Mouse (Mus musculus) liver, embryonic 13.5 days (tissue): ENCODE measurements at regions not wholly inside any gene's neighbourhood (a gene's known extent, or its start where the extent isn't known, plus 50 kb on each side); places are given as distances from the start of the nearest gene placed in this dataset.

Experiments
- ATAC-seq: fragments of 200-750 bp; cut with Nextera tagmentation; 2 replicates; pipeline ENCODE4 v1.8.0; 2017; ENCODE audit warnings: low read depth, mild to moderate bottlenecking, moderate number of reproducible peaks, moderate library complexity
- DNase-seq: peaks from one replicate; pipeline ENCODE4 v3.0.0; 2022
- H3K27ac ChIP-seq: fragments of 300-500 bp; sonication (generic); 2 replicates; pipeline ENCODE4 v1.5.1; 2015; ENCODE audit warnings: moderate library complexity, mild to moderate bottlenecking, inconsistent platforms
- H3K27me3 ChIP-seq: fragments of 300-500 bp; sonication (generic); 2 replicates; pipeline ENCODE4 v1.6.1; 2015; ENCODE audit warnings: mild to moderate bottlenecking, inconsistent platforms
- H3K36me3 ChIP-seq: fragments of 300-500 bp; sonication (generic); 2 replicates; pipeline ENCODE4 v1.6.1; 2015; ENCODE audit warnings: mild to moderate bottlenecking, inconsistent platforms
- H3K4me1 ChIP-seq: fragments of 300-500 bp; sonication (generic); replicated peaks from 2 replicates; pipeline ENCODE4 v1.6.1; 2015; ENCODE audit warnings: inconsistent platforms
- H3K4me2 ChIP-seq: fragments of 300-500 bp; sonication (generic); 2 replicates; pipeline ENCODE4 v1.6.1; 2015; ENCODE audit warnings: inconsistent platforms, mild to moderate bottlenecking, moderate library complexity
- H3K4me3 ChIP-seq: fragments of 300-500 bp; sonication (generic); replicated peaks from 2 replicates; pipeline ENCODE4 v1.5.1; 2015; ENCODE audit warnings: mild to moderate bottlenecking, inconsistent platforms
- H3K9ac ChIP-seq: fragments of 300-500 bp; sonication (generic); 2 replicates; pipeline ENCODE4 v1.6.1; 2015; ENCODE audit warnings: mild to moderate bottlenecking, inconsistent platforms
- H3K9me3 ChIP-seq: fragments of 300-500 bp; sonication (generic); replicated peaks from 2 replicates; pipeline ENCODE4 v1.6.1; 2016; ENCODE audit warnings: inconsistent platforms
- whole genome bisulfite sequencing: fragments of 180-500 bp; shearing (Covaris S2); methylation state at CpG from one replicate; pipeline ENCODE4 v1.1.7; 2015; ENCODE audit not compliant: insufficient replicate concordance; 5-methylcytosine and 5-hydroxymethylcytosine counted together

DNA sequence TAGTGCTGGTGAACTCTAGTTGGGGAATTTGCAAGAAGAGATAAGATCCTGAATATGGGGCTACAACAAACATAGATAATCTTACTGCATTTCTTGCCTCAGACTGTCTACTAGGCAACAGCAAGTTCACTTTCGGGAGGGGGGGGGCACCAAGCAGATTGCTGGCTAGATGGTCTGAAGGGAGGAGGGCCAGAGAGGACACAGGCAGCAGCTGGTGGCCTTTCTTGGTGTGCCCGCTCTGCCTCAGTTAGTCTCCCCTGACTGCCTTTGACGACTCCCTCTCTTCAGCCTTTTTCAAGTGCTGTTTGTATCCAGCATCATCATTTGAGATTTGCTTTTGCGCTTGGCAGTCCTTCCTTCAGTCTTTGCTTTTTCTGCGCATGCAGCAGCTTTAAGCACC lies 242.2 kb downstream of the 1500009L16Rik start:
- no peak for DNase-seq
- no peaks in the 10 kb centered on the region for H3K36me3 ChIP-seq
- H3K27ac ChIP-seq = no peak overlapping the region
- no peak for ATAC-seq
- 0 out of 2 replicates have a peak, but pooled peaks cover 2% of the 10 kb centered on the region for H3K4me1 ChIP-seq
- H3K4me3 ChIP-seq = no peak overlapping the region
- H3K9me3 ChIP-seq = no peaks in the 10 kb centered on the region
- no peak overlapping the region for H3K4me2 ChIP-seq
- H3K27me3 ChIP-seq = no peaks in the 10 kb centered on the region
- H3K9ac ChIP-seq = no peak overlapping the region
- WGBS = 63% methylated on average over 5 of the region's 5 CpGs

- Histone ChIP-seq H3K4me2 (no peak overlapping the region), H3K4me1 (no peaks in the 10 kb centered on the region), H3K9me3 (no peaks in the 10 kb centered on the region), H3K27me3 (no peaks in the 10 kb centered on the region), H3K4me3 (no peak overlapping the region), H3K36me3 (no peaks in the 10 kb centered on the region), H3K27ac (no peak overlapping the region), H3K9ac (no peak overlapping the region)
- 44% methylated on average over 3 of the region's 3 CpGs for WGBS
- DNase-seq (no peak), ATAC-seq (no peak)
These were observed 247.8 kb downstream of the 1500009L16Rik start for GRCm38 (mm10) chr10:83970501-83970900.

GRCm38 (mm10) chr10:83974548-83974947 lies 251.9 kb downstream of the 1500009L16Rik start:
- H3K9me3 ChIP-seq = no peaks in the 10 kb centered on the region
- ATAC-seq (no peak), DNase-seq (no peak)
- no peaks in the 10 kb centered on the region for H3K4me1 ChIP-seq
- no peak overlapping the region for H3K9ac ChIP-seq
- H3K27ac ChIP-seq = no peak overlapping the region
- H3K4me2 ChIP-seq = no peak overlapping the region
- H3K4me3 ChIP-seq = no peak overlapping the region
- no peaks in the 10 kb centered on the region for H3K27me3 ChIP-seq
- WGBS = 60% methylated on average over 6 of the region's 6 CpGs
- no peaks in the 10 kb centered on the region for H3K36me3 ChIP-seq

GRCm38 (mm10) chr10:83976548-83976947 lies 253.9 kb downstream of the 1500009L16Rik start:
- ATAC-seq (no peak), DNase-seq (no peak)
- H3K27ac ChIP-seq = no peak overlapping the region
- H3K4me3 ChIP-seq = no peak overlapping the region
- H3K9me3 ChIP-seq = no peaks in the 10 kb centered on the region
- H3K27me3 ChIP-seq = no peaks in the 10 kb centered on the region
- no peak overlapping the region for H3K4me2 ChIP-seq
- 63% methylated on average over 3 of the region's 3 CpGs for WGBS
- H3K36me3 ChIP-seq = no peaks in the 10 kb centered on the region
- no peak overlapping the region for H3K9ac ChIP-seq
- H3K4me1 ChIP-seq = no peaks in the 10 kb centered on the region

DNA sequence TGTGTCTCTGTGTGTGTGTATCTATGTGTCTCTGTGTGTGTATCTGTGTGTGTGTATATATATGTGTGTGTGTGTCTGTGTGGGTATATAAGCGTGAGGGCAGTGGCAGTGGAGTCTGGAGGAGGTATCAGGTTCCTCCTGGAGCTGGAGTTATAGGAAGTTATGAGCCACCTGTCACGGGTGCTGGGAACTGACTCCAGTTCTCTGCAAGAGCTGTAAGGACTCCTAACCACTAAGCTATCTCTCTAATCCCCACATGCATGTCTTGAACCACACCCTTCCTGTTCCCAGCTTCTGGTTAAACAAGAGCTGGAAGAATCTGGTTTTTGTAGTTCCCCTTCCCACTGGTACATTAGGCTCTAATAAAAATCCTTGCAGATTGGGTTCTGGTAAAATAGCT lies 257.3 kb downstream of the 1500009L16Rik start:
- WGBS = 17% methylated on average over 2 of the region's 2 CpGs
- Histone ChIP-seq H3K36me3 (no peaks in the 10 kb centered on the region), H3K9me3 (no peaks in the 10 kb centered on the region), H3K27me3 (0 out of 2 replicates have a peak, but pooled peaks cover 5% of the 10 kb centered on the region), H3K27ac (no peak overlapping the region), H3K4me3 (no peak overlapping the region), H3K4me1 (no peaks in the 10 kb centered on the region), H3K9ac (no peak overlapping the region), H3K4me2 (no peak overlapping the region)
- DNase-seq (no peak), ATAC-seq (no peak)

DNA sequence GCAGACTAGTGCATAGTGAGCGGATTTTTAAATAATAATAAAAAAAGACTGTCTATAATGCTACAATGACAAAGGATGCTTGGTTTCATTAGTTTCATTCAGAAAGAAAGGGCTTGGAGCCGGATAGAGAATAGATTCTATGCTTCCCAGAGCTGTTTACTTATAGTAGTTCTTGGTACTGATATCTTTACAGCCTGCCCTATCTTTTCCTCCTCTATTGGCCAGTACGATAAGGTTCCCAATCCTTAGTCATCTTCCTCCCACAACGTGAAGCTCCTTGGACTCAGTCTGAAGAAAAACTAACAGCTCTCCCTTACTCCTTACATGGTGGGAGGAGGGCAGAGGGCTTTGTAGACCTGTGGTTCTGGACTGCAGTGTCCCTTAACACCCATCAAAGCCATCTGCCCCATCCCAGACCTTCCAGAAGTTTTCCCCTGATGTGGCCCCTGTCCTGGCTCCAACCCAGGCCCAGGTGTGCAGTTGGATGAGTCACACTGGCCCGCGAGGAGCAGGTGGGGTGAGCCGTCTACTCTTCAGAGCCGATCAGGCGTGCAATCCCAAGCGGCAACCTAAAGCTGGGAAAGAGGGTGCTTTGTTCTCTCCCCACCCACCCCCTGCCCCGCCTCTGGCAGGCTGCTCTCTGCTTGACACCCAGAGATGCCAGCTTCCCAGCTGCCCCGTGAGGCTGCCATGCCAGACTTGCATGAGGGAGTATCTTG lies 262.2 kb downstream of the 1500009L16Rik start:
- no peak for ATAC-seq
- Histone ChIP-seq H3K4me3 (no peak overlapping the region), H3K36me3 (no peaks in the 10 kb centered on the region), H3K27ac (no peak overlapping the region), H3K27me3 (0 out of 2 replicates have a peak, but pooled peaks cover 5% of the 10 kb centered on the region), H3K4me1 (no peaks in the 10 kb centered on the region), H3K4me2 (no peak overlapping the region), H3K9ac (no peak overlapping the region), H3K9me3 (no peaks in the 10 kb centered on the region)
- WGBS = 63% methylated on average over 12 of the region's 12 CpGs
- DNase-seq = no peak

- WGBS = 52% methylated on average over 11 of the region's 11 CpGs
- Histone ChIP-seq H3K9ac (no peak overlapping the region), H3K27me3 (no peaks in the 10 kb centered on the region), H3K36me3 (no peaks in the 10 kb centered on the region), H3K27ac (no peak overlapping the region), H3K4me3 (no peak overlapping the region), H3K4me1 (no peaks in the 10 kb centered on the region), H3K4me2 (no peak overlapping the region), H3K9me3 (no peaks in the 10 kb centered on the region)
- DNase-seq (no peak), ATAC-seq (no peak)
These were observed 270.1 kb downstream of the 1500009L16Rik start for GRCm38 (mm10) chr10:83992577-83993305.

- ATAC-seq (no peak), DNase-seq (no peak)
- H3K9me3 ChIP-seq = no peaks in the 10 kb centered on the region
- H3K36me3 ChIP-seq = no peaks in the 10 kb centered on the region
- H3K27ac ChIP-seq = no peak overlapping the region
- H3K4me2 ChIP-seq = no peak overlapping the region
- WGBS = 43% methylated on average over 6 of the region's 6 CpGs
- H3K27me3 ChIP-seq = no peaks in the 10 kb centered on the region
- H3K4me1 ChIP-seq = no peaks in the 10 kb centered on the region
- H3K9ac ChIP-seq = no peak overlapping the region
- H3K4me3 ChIP-seq = no peak overlapping the region
These were observed 272.4 kb downstream of the 1500009L16Rik start for GRCm38 (mm10) chr10:83995026-83995600.

DNA sequence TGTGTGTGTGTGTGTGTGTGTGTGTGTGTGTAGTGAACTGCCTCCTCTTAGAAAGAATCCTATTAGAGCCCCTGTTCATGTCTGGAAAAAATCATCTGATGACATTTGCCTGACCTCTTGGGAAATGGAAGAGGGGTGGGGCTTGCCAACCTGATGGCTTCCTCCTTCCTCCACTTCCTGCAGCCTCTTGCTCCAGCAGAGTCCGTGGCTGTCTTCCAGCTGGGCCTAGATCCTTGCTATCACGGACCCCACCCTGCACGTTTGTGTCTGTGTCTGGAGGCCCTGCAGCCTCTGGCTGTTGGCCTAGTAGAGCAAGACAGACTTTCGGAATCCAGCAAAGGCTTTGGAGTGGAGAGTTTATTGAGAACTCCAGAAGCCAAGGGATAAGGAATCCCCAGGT lies 273.2 kb downstream of the 1500009L16Rik start:
- H3K9ac ChIP-seq = no peak overlapping the region
- H3K36me3 ChIP-seq = no peaks in the 10 kb centered on the region
- H3K4me3 ChIP-seq = no peak overlapping the region
- no peaks in the 10 kb centered on the region for H3K4me1 ChIP-seq
- no peak overlapping the region for H3K27ac ChIP-seq
- no peaks in the 10 kb centered on the region for H3K27me3 ChIP-seq
- no peaks in the 10 kb centered on the region for H3K9me3 ChIP-seq
- ATAC-seq (no peak), DNase-seq (no peak)
- 38% methylated on average over 4 of the region's 4 CpGs for WGBS
- H3K4me2 ChIP-seq = no peak overlapping the region

DNA sequence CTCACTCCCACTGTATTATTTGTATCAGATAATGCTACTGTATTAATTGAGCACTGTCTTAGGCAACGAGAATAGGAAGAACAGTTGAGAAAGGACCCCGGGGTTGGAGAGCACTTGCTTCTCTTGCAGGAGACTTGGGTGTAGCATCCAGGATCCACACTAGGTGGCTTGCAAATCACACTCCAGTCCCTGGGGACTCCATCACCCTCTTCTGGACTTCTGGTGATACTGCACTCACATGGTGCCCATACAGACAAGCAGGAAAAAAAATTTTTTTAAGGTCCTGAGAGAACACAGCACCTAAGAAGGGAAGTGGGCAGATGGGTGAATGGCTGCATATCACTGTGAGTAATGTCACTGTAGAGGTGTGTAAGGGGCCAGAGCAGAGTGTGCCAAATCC lies 273.8 kb downstream of the 1500009L16Rik start:
- no peak for ATAC-seq
- H3K9me3 ChIP-seq = no peaks in the 10 kb centered on the region
- H3K4me2 ChIP-seq = no peak overlapping the region
- no peak overlapping the region for H3K4me3 ChIP-seq
- H3K27me3 ChIP-seq = no peaks in the 10 kb centered on the region
- no peaks in the 10 kb centered on the region for H3K4me1 ChIP-seq
- 69% methylated on average over 2 of the region's 2 CpGs for WGBS
- H3K27ac ChIP-seq = no peak overlapping the region
- H3K36me3 ChIP-seq = no peaks in the 10 kb centered on the region
- no peak overlapping the region for H3K9ac ChIP-seq
- DNase-seq = no peak

- Histone ChIP-seq H3K4me2 (no peak overlapping the region), H3K9ac (no peak overlapping the region), H3K36me3 (no peaks in the 10 kb centered on the region), H3K27me3 (0 out of 2 replicates have a peak, but pooled peaks cover 4% of the 10 kb centered on the region), H3K4me1 (no peaks in the 10 kb centered on the region), H3K9me3 (no peaks in the 10 kb centered on the region), H3K27ac (no peak overlapping the region), H3K4me3 (no peak overlapping the region)
- no peak for ATAC-seq
- DNase-seq = no peak
- WGBS = 59% methylated on average over 7 of the region's 7 CpGs
These were observed 278.0 kb downstream of the 1500009L16Rik start for GRCm38 (mm10) chr10:84000436-84001208.
